Mouse (Mus musculus) forebrain, embryonic 11.5 days (tissue): Measurements from ENCODE around the gene Fam76b. TPM values are rescaled to one million over a fixed set of nuclear protein-coding genes. Genes with fewer than 3 reads are reported as not detected.

ENCODE experiments used
- ATAC-seq: fragments of 200-750 bp; cut with Nextera tagmentation; replicated peaks from 2 replicates; pipeline ENCODE4 v1.8.0; 2017; ENCODE audit warnings: moderate TSS enrichment; ENCODE audit not compliant: low FRiP score
- DNase-seq: peaks from one replicate; pipeline ENCODE4 v3.0.0-alpha.2; 2017; ENCODE audit warnings: low spot score
- H3K27ac ChIP-seq: fragments of 300-500 bp; sonication (generic); 2 replicates; pipeline ENCODE4 v1.5.1; 2014; ENCODE audit warnings: low read depth, low read length
- H3K27me3 ChIP-seq: fragments of 300-500 bp; sonication (generic); 2 replicates; pipeline ENCODE4 v1.6.1; 2014; ENCODE audit warnings: mild to moderate bottlenecking, low read length, mixed read lengths; ENCODE audit not compliant: control insufficient read depth, insufficient read depth
- H3K36me3 ChIP-seq: fragments of 300-500 bp; sonication (generic); 2 replicates; pipeline ENCODE4 v1.6.1; 2014; ENCODE audit warnings: mild to moderate bottlenecking, low read length, moderate library complexity, mixed read lengths; ENCODE audit not compliant: control insufficient read depth, insufficient read depth
- H3K4me1 ChIP-seq: fragments of 300-500 bp; sonication (generic); replicated peaks from 2 replicates; pipeline ENCODE4 v1.6.1; 2014; ENCODE audit warnings: low read length, mixed read lengths; ENCODE audit not compliant: control insufficient read depth, insufficient read depth
- H3K4me2 ChIP-seq: fragments of 300-500 bp; sonication (generic); 2 replicates; pipeline ENCODE4 v1.6.1; 2014; ENCODE audit warnings: low read depth, mild to moderate bottlenecking, low read length, moderate library complexity, mixed read lengths; ENCODE audit not compliant: severe bottlenecking
- H3K4me3 ChIP-seq: fragments of 300-500 bp; sonication (generic); 2 replicates; pipeline ENCODE4 v1.5.1; 2014; ENCODE audit warnings: low read depth, low read length
- H3K9ac ChIP-seq: fragments of 300-500 bp; sonication (generic); 2 replicates; pipeline ENCODE4 v1.6.1; 2014; ENCODE audit warnings: low read length
- H3K9me3 ChIP-seq: fragments of 300-500 bp; sonication (generic); 2 replicates; pipeline ENCODE4 v1.6.1; 2016; ENCODE audit warnings: low read length, mixed read lengths; ENCODE audit not compliant: control insufficient read depth
- WGBS: fragments of 180-500 bp; shearing (Covaris S2); extraction: QIAGEN DNeasy Blood & Tissue Kit; methylation state at CpG from one replicate; pipeline ENCODE4 v1.1.7; 2014; 5-methylcytosine and 5-hydroxymethylcytosine counted together
- polyA plus RNA-seq: library from polyadenylated mRNA; unstranded; fragments of >200 nt; fragmentation: Nextera tagmentation; extraction: Ambion mirVana; gene quantifications from 2 replicates; pipeline ENCODE4 v1.2.1, GENCODE M21; 2014

Gene Fam76b
- polyA plus RNA-seq, 1 experiment from 2014 or later, result 35.3 TPM

DNA sequence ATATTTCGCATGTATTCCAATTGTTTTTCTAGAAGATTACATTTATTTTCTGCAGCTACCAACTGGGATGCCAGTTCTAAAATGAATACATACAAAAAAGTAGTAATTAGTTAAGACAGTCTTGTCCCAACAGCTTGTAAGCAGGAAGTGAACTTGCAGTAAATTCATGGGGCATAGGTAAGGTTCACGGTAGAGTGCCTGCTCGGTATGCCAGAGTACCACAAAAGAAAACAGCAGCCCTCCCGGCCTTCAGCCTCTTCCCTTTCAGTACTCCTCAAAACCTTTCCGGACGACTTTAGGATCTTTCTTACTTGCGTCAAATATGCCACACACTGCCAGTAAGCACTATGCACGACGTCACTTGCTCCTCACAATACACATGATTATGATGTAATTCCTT lies 9.1 kb upstream of the Fam76b start:
- Histone ChIP-seq H3K27ac (no peak overlapping the region), H3K9me3 (no peaks in the 10 kb centered on the region), H3K4me2 (no peak overlapping the region), H3K4me3 (no peak overlapping the region), H3K36me3 (peaks cover 9% of the 10 kb centered on the region), H3K4me1 (no peaks in the 10 kb centered on the region), H3K27me3 (no peaks in the 10 kb centered on the region), H3K9ac (no peak overlapping the region)
- 87% methylated on average over 9 of the region's 9 CpGs for whole genome bisulfite sequencing
- no peak for DNase-seq
- ATAC-seq, result no peak

DNA sequence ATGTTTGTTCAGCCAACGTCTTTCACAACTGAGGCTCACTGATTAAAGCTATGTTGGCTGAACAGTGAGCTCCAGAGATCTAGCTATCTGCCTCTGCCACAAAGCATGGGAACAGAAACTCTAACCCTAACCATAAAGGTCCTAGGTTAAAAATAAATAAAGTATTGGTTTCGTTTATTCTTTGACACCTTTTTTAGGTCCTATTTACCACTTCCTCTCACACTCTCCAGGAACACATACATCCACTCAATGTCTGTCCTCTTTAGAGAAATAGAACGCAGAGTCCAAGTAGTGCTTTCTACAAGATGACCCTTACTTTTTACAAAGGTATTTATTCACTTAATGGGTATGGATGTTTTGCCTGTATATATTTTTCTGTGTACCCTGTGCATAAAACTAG lies 6.7 kb upstream of the Fam76b start:
- Histone ChIP-seq H3K9me3 (no peaks in the 10 kb centered on the region), H3K9ac (no peak overlapping the region), H3K4me2 (no peak overlapping the region), H3K36me3 (peaks cover 6% of the 10 kb centered on the region), H3K27me3 (no peaks in the 10 kb centered on the region), H3K4me3 (no peak overlapping the region), H3K4me1 (peaks cover 3% of the 10 kb centered on the region), H3K27ac (no peak overlapping the region)
- DNase-seq (no peak), ATAC-seq (no peak)
- 93% methylated on average over 3 of the region's 3 CpGs for WGBS

DNA sequence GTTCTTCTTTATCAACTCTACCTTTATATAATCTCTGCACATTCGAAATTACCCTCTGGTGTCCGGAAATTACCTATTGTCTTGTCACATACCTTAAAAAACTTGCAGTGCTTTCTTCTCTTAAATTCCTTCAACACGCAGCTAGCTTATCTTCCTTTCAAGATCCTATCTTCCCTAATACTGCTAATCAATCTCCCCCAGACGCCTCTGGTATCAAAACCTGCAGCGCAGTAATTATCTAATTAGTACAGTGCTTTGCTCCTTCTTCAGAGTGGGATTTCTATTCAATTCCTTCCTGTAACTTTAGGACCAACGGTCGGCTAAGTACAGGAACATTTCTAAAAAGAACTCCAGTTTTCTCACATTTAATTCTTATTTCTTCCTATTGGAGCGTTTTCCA lies 1.6 kb upstream of the Fam76b start:
- no peak for DNase-seq
- WGBS, result 8% methylated on average over 8 of the region's 8 CpGs
- Histone ChIP-seq H3K4me1 (peaks cover 6% of the 10 kb centered on the region), H3K4me3 (peak overlapping the region; percentile 91), H3K36me3 (no peaks in the 10 kb centered on the region; the same call in 1 of the 2 replicates), H3K9me3 (no peaks in the 10 kb centered on the region), H3K27me3 (no peaks in the 10 kb centered on the region), H3K27ac (peak overlapping the region; percentile 97), H3K4me2 (peak overlapping the region; percentile 73), H3K9ac (peak overlapping the region; percentile 95)
- no peak for ATAC-seq

DNA sequence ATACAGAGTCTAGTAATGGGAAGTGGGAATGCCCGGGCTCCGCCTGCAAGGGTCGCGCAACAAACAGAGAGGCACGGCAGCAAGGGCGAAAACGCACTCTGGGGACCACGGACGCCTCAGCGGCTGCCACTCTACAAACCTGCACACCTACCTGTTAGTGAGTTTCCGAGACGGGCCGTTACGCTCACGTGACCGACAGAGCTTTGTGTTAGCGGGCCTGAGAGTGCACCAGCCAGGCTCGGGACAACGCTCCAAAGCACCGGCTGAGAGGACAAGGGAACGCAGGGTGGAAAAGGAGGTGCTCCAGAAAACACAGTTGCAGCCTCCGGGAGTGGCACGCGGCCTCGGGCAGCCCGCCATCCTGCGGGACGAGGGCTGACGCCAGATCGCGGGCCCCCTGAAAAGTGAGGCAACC lies 1.1 kb upstream of the Fam76b start:
- Histone ChIP-seq H3K4me3 (peak overlapping the region; percentile 91), H3K4me1 (peaks cover 6% of the 10 kb centered on the region), H3K9me3 (no peaks in the 10 kb centered on the region), H3K9ac (peak overlapping the region; percentile 95), H3K4me2 (peak overlapping the region; percentile 73), H3K36me3 (no peaks in the 10 kb centered on the region; the same call in 1 of the 2 replicates), H3K27me3 (no peaks in the 10 kb centered on the region), H3K27ac (peak overlapping the region; percentile 97)
- no peak for DNase-seq
- under 1% methylated on average over 31 of the region's 31 CpGs for WGBS
- ATAC-seq, result peak; percentile 32

DNA sequence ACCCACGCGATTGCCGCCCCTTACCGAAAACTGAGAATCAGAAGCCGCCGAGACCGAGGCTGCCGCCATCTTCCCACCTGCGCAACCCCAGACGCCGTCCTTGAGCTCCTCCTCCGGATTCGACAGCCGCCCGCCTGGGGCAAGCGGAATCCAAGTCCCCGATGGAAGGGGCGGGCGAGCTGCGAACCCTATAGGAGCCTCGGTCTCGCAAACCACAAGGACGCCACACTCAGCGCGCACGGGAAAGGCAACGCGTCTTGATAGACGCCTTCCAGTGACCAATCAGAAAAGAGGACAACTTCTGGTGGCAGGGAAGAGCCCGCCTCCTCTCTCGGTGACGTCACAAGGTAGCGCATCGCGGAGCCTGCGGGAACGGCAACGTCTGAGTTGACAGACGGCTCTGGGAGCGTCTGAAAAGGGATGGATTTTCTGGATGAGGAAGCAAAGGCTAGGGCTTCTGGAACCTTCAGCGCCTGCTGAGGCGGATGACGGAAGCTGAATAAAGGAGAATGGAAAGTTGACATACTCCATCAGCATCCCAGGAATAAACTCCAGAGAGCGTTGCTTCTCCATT lies 597 bp upstream of the Fam76b start, which contains the start of gene Cep57:
Gene Cep57, minus strand, starts transcription at position 276 of the 574 bp plus-strand sequence.
- peak within 1 kb of the TSS; percentile 95 for H3K9ac ChIP-seq
- H3K27ac ChIP-seq, result peak within 1 kb of the TSS; percentile 97
- H3K9me3 ChIP-seq, result no peaks in the 10 kb centered on the region
- peak; percentile 91 for ATAC-seq
- H3K4me2 ChIP-seq, result peak within 1 kb of the TSS; percentile 73
- DNase-seq, result peak; percentile 97
- H3K36me3 ChIP-seq, result no peaks in the 10 kb centered on the region; the same call in 1 of the 2 replicates
- peak within 1 kb of the TSS; percentile 91 for H3K4me3 ChIP-seq
- H3K4me1 ChIP-seq, result peaks cover 6% of the 10 kb centered on the region
- no peaks in the 10 kb centered on the region for H3K27me3 ChIP-seq
- WGBS, result under 1% methylated on average over 44 of the region's 44 CpGs

DNA sequence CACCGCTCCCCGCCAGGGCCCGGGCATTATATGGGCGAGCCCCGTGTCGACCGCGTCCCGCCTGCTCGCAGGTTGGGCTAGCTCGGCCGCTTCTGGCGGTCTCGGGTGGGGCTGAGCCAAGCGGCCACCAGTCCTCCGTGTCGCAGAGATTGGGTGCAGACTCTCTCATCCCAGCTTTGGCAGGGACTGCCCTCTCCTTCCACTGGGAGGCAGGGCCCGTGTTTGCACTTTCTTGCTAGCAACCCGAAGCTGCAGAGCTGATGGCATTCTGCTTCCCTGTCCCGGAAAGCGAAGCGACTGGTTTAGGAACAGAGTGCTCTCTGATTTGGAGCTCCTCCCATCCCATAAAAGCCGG lies 548 bp downstream of the Fam76b start:
- whole genome bisulfite sequencing, result under 1% methylated on average over 23 of the region's 23 CpGs
- Histone ChIP-seq H3K4me1 (peaks cover 6% of the 10 kb centered on the region), H3K36me3 (no peaks in the 10 kb centered on the region; the same call in 1 of the 2 replicates), H3K9me3 (no peaks in the 10 kb centered on the region), H3K27me3 (no peaks in the 10 kb centered on the region), H3K4me2 (peak overlapping the region; percentile 68), H3K4me3 (peak overlapping the region; percentile 91), H3K9ac (peak overlapping the region; percentile 95), H3K27ac (peak overlapping the region; percentile 90)
- ATAC-seq (no peak; the same call in 1 of the 2 replicates), DNase-seq (no peak)

DNA sequence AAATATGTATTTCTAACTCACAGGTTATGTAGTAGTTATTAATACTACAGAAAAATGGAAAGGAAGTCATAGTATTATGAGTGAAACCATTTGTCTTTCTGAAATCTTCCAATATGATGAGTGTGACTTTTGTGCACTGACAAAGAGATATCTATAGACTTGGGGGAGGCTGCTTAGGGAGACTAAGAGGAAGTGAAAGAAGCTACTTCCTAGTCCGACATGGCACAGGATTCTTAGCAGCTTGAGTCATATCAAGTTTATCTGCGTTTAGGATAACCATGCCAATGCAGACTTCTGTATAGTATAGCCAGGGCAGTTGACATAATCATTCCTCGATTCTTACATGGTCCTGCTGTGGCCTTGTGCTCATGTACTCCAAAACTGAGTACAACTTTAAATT lies 7.7 kb downstream of the Fam76b start:
- 89% methylated on average over 3 of the region's 3 CpGs for WGBS
- Histone ChIP-seq H3K36me3 (peaks cover 5% of the 10 kb centered on the region; the same call in 1 of the 2 replicates), H3K4me3 (no peak overlapping the region), H3K4me1 (no peaks in the 10 kb centered on the region), H3K9ac (no peak overlapping the region), H3K9me3 (no peaks in the 10 kb centered on the region), H3K27ac (no peak overlapping the region), H3K4me2 (no peak overlapping the region), H3K27me3 (no peaks in the 10 kb centered on the region)
- DNase-seq (no peak), ATAC-seq (no peak)

DNA sequence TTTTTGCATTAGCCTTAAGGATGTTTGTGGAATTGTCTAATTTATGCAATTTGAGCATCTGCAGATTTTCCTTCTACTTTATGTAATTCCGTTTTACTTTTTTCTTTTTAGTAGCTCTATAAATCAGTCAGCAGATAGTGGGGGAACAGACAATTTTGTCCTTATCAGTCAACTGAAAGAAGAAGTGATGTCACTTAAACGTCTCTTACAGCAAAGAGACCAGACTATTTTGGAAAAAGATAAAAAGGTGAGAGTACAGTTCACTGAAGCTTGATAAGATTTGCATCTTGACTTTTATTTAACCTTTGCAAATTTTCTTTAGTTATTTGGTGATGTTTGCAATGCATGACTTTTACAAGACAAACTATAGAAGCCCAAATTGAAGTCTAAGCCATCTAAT lies 9.2 kb downstream of the Fam76b start:
- H3K4me2 ChIP-seq, result no peak overlapping the region
- H3K4me3 ChIP-seq, result no peak overlapping the region
- no peaks in the 10 kb centered on the region for H3K4me1 ChIP-seq
- H3K9me3 ChIP-seq, result no peaks in the 10 kb centered on the region
- no peak overlapping the region for H3K9ac ChIP-seq
- no peak for ATAC-seq
- H3K27me3 ChIP-seq, result no peaks in the 10 kb centered on the region
- DNase-seq, result no peak
- 91% methylated on average over 2 of the region's 2 CpGs for WGBS
- H3K27ac ChIP-seq, result no peak overlapping the region
- peaks cover 5% of the 10 kb centered on the region; the same call in 1 of the 2 replicates for H3K36me3 ChIP-seq

DNA sequence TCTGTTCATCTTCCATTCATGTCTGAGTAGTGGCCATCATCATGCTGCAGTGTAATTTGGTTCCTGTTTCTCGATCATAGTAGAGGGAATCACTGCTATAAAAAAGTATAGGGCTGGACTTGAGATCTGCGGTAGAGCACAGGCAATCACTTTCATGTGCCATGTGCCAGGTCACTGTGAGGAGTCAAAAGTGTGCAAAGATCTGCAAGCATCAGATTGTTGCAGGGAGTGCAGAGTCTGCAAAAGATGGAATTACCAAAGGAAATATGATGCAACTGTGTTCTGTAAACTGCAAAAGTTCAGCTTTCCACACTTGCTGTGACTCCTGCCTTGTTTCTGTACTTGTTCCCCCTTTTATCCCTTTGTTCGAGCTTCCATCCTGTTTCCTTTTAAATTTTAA lies 20.1 kb downstream of the Fam76b start:
- no peaks in the 10 kb centered on the region for H3K27me3 ChIP-seq
- peaks cover 3% of the 10 kb centered on the region; the same call in 1 of the 2 replicates for H3K36me3 ChIP-seq
- DNase-seq (no peak), ATAC-seq (no peak)
- WGBS, result 95% methylated on average over 3 of the region's 3 CpGs
- no peak overlapping the region for H3K9ac ChIP-seq
- H3K27ac ChIP-seq, result no peak overlapping the region
- H3K4me1 ChIP-seq, result no peaks in the 10 kb centered on the region
- H3K4me2 ChIP-seq, result no peak overlapping the region
- no peak overlapping the region for H3K4me3 ChIP-seq
- H3K9me3 ChIP-seq, result no peaks in the 10 kb centered on the region
